Mouse (Mus musculus): ENCODE results near the gene Glod4. TPM values are rescaled to one million over a fixed set of nuclear protein-coding genes. Genes with fewer than 3 reads are reported as not detected.

Glod4 gene
- polyA plus RNA-seq, 1 experiment: 55.2 TPM

- Histone ChIP-seq H3ac (ENCODE audit: control insufficient read depth, insufficient read length) (no peak overlapping the region), H3K27me3 (ENCODE audit: control insufficient read depth, insufficient read depth, insufficient read length) (no peaks in the 10 kb centered on the region), H3K79me2 (ENCODE audit: control insufficient read depth, insufficient read depth) (peaks cover 52% of the 10 kb centered on the region), H3K4me2 (ENCODE audit: low read depth) (no peak overlapping the region), H3K36me3 (ENCODE audit: control insufficient read depth, insufficient read depth) (no peaks in the 10 kb centered on the region), H3K4me3 (no peak overlapping the region)
- no peak for TF ChIP-seq TCF3 (IDR thresholded peaks at IDR 0.05; ENCODE audit: insufficient read length, low read depth)
Measured at GRCm38 (mm10) chr11:76288645-76289044, 45.1 kb upstream of the Glod4 start.

GRCm38 (mm10) chr11:76287301-76287700 lies 43.8 kb upstream of the Glod4 start:
- Histone ChIP-seq H3K79me2 (ENCODE audit: control insufficient read depth, insufficient read depth) (peaks cover 52% of the 10 kb centered on the region), H3K27me3 (ENCODE audit: control insufficient read depth, insufficient read depth, insufficient read length) (no peaks in the 10 kb centered on the region), H3K4me3 (no peak overlapping the region), H3K4me2 (ENCODE audit: low read depth) (peak overlapping the region; percentile 79), H3ac (ENCODE audit: control insufficient read depth, insufficient read length) (no peak overlapping the region), H3K36me3 (ENCODE audit: control insufficient read depth, insufficient read depth) (no peaks in the 10 kb centered on the region)
- TF ChIP-seq MYOD1 (IDR thresholded peaks at IDR 0.05; ENCODE audit: control insufficient read depth in 1 of 3, insufficient read length in 2 of 3, low read depth in 2 of 3) (peak in 1 of 3 experiments; percentile 32), MAX (IDR thresholded peaks at IDR 0.05; ENCODE audit: low read depth) (no peak), MYOG (IDR thresholded peaks at IDR 0.05; ENCODE audit: control insufficient read depth in 1 of 3, insufficient read depth in 1 of 3, insufficient read length in 2 of 3, low read depth in 2 of 3) (no peak)

DNA sequence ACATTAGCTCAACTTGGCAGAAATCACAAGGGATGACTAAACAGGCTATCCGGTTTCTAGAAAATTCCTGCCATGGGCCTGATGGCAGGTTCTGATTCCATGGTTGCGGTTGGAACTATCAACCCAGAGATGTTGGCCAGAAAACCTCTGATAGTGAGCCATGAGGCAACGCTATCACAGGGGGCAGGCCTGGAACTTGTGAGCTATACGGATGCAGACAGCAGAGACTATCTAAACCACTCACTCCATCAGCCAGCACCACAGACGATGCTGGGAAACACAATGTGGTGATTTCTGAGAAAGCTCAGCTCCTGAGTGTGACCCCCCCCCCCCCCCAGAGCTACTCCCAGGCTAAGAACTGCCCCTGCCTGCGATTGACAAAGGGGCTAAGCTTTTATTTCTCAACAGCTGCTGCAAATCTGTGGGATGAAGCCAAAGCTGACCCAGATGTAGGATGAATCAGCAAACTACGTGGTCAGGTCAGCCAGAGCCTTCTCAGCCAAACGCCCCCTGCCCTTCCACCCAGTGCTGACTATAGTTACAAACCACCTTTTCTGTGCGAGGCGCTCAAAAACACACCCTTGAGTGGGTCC lies 43.1 kb upstream of the Glod4 start:
- peak overlapping the region; percentile 79 for H3K4me2 ChIP-seq (ENCODE audit: low read depth)
- no peaks in the 10 kb centered on the region for H3K27me3 ChIP-seq (ENCODE audit: control insufficient read depth, insufficient read depth, insufficient read length)
- no peak for TF ChIP-seq SRF (IDR thresholded peaks at IDR 0.05; ENCODE audit: control insufficient read depth, insufficient read length, low read depth)
- TF ChIP-seq REST (IDR thresholded peaks at IDR 0.05; ENCODE audit: insufficient read depth, insufficient read length): no peak
- TF ChIP-seq CEBPB (IDR thresholded peaks at IDR 0.05; ENCODE audit: insufficient read depth, poor library complexity, severe bottlenecking): peak; percentile 78
- TF ChIP-seq USF1 (IDR thresholded peaks at IDR 0.05; ENCODE audit: low read depth): no peak
- TF ChIP-seq TCF12 (IDR thresholded peaks at IDR 0.05; ENCODE audit: insufficient read depth, poor library complexity, severe bottlenecking): peak; percentile 22
- TF ChIP-seq TCF3 (IDR thresholded peaks at IDR 0.05; ENCODE audit: insufficient read length, low read depth): no peak
- TF ChIP-seq MYOD1 (IDR thresholded peaks at IDR 0.05; ENCODE audit: control insufficient read depth in 1 of 3, insufficient read length in 2 of 3, low read depth in 2 of 3): peak in 2 of 3 experiments; percentile 48 to 70
- peak in 1 of 3 experiments; percentile 1 for TF ChIP-seq MYOG (IDR thresholded peaks at IDR 0.05; ENCODE audit: control insufficient read depth in 1 of 3, insufficient read depth in 1 of 3, insufficient read length in 2 of 3, low read depth in 2 of 3)
- H3ac ChIP-seq (ENCODE audit: control insufficient read depth, insufficient read length): no peak overlapping the region
- H3K79me2 ChIP-seq (ENCODE audit: control insufficient read depth, insufficient read depth): peaks cover 45% of the 10 kb centered on the region
- H3K4me3 ChIP-seq: no peak overlapping the region
- no peaks in the 10 kb centered on the region for H3K36me3 ChIP-seq (ENCODE audit: control insufficient read depth, insufficient read depth)

- Histone ChIP-seq H3K36me3 (ENCODE audit: control insufficient read depth, insufficient read depth) (no peaks in the 10 kb centered on the region), H3ac (ENCODE audit: control insufficient read depth, insufficient read length) (no peak overlapping the region), H3K27me3 (ENCODE audit: control insufficient read depth, insufficient read depth, insufficient read length) (no peaks in the 10 kb centered on the region), H3K79me2 (ENCODE audit: control insufficient read depth, insufficient read depth) (peaks cover 50% of the 10 kb centered on the region), H3K4me2 (ENCODE audit: low read depth) (peak overlapping the region; percentile 79), H3K4me3 (no peak overlapping the region)
- TF ChIP-seq USF1 (IDR thresholded peaks at IDR 0.05; ENCODE audit: low read depth) (no peak), TCF3 (IDR thresholded peaks at IDR 0.05; ENCODE audit: insufficient read length, low read depth) (peak; percentile 1), TCF12 (IDR thresholded peaks at IDR 0.05; ENCODE audit: insufficient read depth, poor library complexity, severe bottlenecking) (peak; percentile 49), E2F4 (IDR thresholded peaks at IDR 0.05; ENCODE audit: insufficient read depth) (no peak), MAX (IDR thresholded peaks at IDR 0.05; ENCODE audit: low read depth) (no peak), MYOD1 (IDR thresholded peaks at IDR 0.05; ENCODE audit: control insufficient read depth in 1 of 3, insufficient read length in 2 of 3, low read depth in 2 of 3) (peak in 2 of 3 experiments; percentile 29 to 77), MYOG (IDR thresholded peaks at IDR 0.05; ENCODE audit: control insufficient read depth in 1 of 3, insufficient read depth in 1 of 3, insufficient read length in 2 of 3, low read depth in 2 of 3) (peak in 1 of 3 experiments; percentile 77), POLR2AphosphoS2 (IDR thresholded peaks at IDR 0.05; ENCODE audit: insufficient read length, low read depth) (no peak), SRF (IDR thresholded peaks at IDR 0.05; ENCODE audit: control insufficient read depth, insufficient read length, low read depth) (no peak), POLR2A (IDR thresholded peaks at IDR 0.05; ENCODE audit: insufficient read length, low read depth) (no peak), CEBPB (IDR thresholded peaks at IDR 0.05; ENCODE audit: insufficient read depth, poor library complexity, severe bottlenecking) (0 out of 2 replicates have a peak, but pooled peaks have one; percentile 15), REST (IDR thresholded peaks at IDR 0.05; ENCODE audit: insufficient read depth, insufficient read length) (no peak)
Measured at GRCm38 (mm10) chr11:76285431-76286075, 42.0 kb upstream of the Glod4 start.

GRCm38 (mm10) chr11:76283841-76284240 lies 40.3 kb upstream of the Glod4 start:
- Histone ChIP-seq H3K27me3 (ENCODE audit: control insufficient read depth, insufficient read depth, insufficient read length) (no peaks in the 10 kb centered on the region), H3ac (ENCODE audit: control insufficient read depth, insufficient read length) (no peak overlapping the region), H3K36me3 (ENCODE audit: control insufficient read depth, insufficient read depth) (no peaks in the 10 kb centered on the region), H3K79me2 (ENCODE audit: control insufficient read depth, insufficient read depth) (peaks cover 38% of the 10 kb centered on the region), H3K4me2 (ENCODE audit: low read depth) (peak overlapping the region; percentile 79), H3K4me3 (no peak overlapping the region)
- no peak for TF ChIP-seq E2F4 (IDR thresholded peaks at IDR 0.05; ENCODE audit: insufficient read depth)
- TF ChIP-seq REST (IDR thresholded peaks at IDR 0.05; ENCODE audit: insufficient read depth, insufficient read length): no peak
- no peak for TF ChIP-seq TCF12 (IDR thresholded peaks at IDR 0.05; ENCODE audit: insufficient read depth, poor library complexity, severe bottlenecking)
- TF ChIP-seq MYOD1 (IDR thresholded peaks at IDR 0.05; ENCODE audit: control insufficient read depth in 1 of 3, insufficient read length in 2 of 3, low read depth in 2 of 3): no peak
- no peak for TF ChIP-seq SRF (IDR thresholded peaks at IDR 0.05; ENCODE audit: control insufficient read depth, insufficient read length, low read depth)
- TF ChIP-seq POLR2AphosphoS2 (IDR thresholded peaks at IDR 0.05; ENCODE audit: insufficient read length, low read depth): no peak
- no peak for TF ChIP-seq TCF3 (IDR thresholded peaks at IDR 0.05; ENCODE audit: insufficient read length, low read depth)
- no peak for TF ChIP-seq MYOG (IDR thresholded peaks at IDR 0.05; ENCODE audit: control insufficient read depth in 1 of 3, insufficient read depth in 1 of 3, insufficient read length in 2 of 3, low read depth in 2 of 3)
- TF ChIP-seq USF1 (IDR thresholded peaks at IDR 0.05; ENCODE audit: low read depth): no peak
- no peak for TF ChIP-seq MAX (IDR thresholded peaks at IDR 0.05; ENCODE audit: low read depth)
- TF ChIP-seq POLR2A (IDR thresholded peaks at IDR 0.05; ENCODE audit: insufficient read length, low read depth): no peak
- TF ChIP-seq CEBPB (IDR thresholded peaks at IDR 0.05; ENCODE audit: insufficient read depth, poor library complexity, severe bottlenecking): no peak

All from myocyte (in vitro differentiated cells).